Mouse (Mus musculus) ZHBTc4 (cell line): Measurements from ENCODE around the gene Zfp106.
"Not testable (repeated sequence)": the region's sequence is repeated elsewhere in the genome, so short reads cannot be mapped to it uniquely, and the experiment has no call there.

Experiments used
- DNase-seq: peaks from one replicate; pipeline ENCODE4 v3.0.0-alpha.2; 2011; ENCODE audit warnings: low read depth, low spot score

The Zfp106 gene

DNA sequence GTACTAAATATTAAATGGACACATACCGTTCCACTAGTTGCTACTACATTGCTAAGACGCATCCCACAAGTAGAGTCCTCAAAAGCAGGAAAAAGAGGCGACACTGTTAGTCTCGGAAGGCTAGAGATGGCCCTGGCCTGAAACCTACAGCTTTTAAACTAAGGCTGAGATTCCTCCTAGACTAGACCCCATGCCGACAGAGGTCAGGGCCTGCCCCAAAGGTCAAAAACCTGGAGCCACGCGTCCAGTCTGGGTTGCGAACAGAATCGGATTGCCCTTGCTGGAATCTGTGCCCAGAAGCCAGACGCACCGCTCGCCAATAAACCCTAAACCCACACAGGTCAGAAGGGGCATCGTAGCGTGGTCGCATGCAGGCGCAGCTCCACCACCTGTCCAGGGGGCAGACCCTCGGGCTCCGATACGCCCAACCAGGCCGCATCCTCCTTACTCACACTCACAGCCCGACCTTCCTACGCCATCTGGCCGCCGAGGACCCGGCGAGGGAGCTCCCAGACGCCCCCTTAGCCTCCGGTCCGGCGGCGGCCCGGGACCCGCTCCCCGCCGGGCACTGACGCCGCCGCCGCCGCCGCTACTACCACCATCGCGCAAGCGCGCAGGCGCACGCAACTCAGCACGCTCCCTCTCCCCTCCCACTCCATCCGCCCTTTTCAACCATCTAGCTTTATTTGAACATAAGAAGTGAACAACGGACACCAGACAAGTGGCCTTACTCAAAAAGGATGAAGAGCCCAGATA is at the start of gene Zfp106:
Gene Zfp106, minus strand, starts transcription at position 609 of the 756 bp plus-strand sequence.
- DNase-seq, result peak; percentile 96

GRCm38 (mm10) chr2:120608830-120609723 is 45.4 kb upstream of the Zfp106 start, which contains the start of the genes Haus2 and Lrrc57:
TSS of gene Haus2 (plus strand) at chr2:120609383.
TSS of gene Lrrc57 (minus strand) at chr2:120609520.
- DNase-seq, result peak; percentile 97

GRCm38 (mm10) chr2:120606021-120606690 is 42.5 kb upstream of the Zfp106 start:
- no peak for DNase-seq

GRCm38 (mm10) chr2:120599506-120599905 is 35.9 kb upstream of the Zfp106 start:
- DNase-seq, result no peak

GRCm38 (mm10) chr2:120597734-120598133 is 34.1 kb upstream of the Zfp106 start:
- DNase-seq, result no peak

- no peak for DNase-seq
Measured at GRCm38 (mm10) chr2:120592227-120592626, 28.6 kb upstream of the Zfp106 start.

DNA sequence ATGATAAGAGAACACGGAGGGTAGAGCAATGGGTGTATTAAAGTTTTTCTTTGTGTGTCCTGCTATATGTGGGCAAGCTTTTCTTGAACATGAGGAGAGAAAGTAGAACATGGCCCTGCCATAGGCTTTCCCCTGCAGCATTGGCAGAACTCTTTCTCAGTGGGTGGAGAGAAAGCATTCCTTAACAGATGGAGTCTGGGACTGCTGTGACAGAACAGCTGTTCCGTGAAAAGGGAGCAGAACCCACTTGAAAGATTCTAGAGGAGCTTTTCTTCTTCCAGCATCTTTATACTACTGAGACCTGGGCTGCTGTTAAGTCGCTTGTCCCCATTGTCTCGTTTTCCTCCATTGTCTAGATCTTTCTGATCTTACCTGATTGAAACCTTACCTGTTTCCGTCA is 26.1 kb upstream of the Zfp106 start:
- no peak for DNase-seq

GRCm38 (mm10) chr2:120578286-120578685 is 14.6 kb upstream of the Zfp106 start:
- peak; percentile 74 for DNase-seq

GRCm38 (mm10) chr2:120577799-120578198 is 14.2 kb upstream of the Zfp106 start:
- DNase-seq, result peak; percentile 57

- no peak for DNase-seq
Measured at GRCm38 (mm10) chr2:120575978-120576377, 12.3 kb upstream of the Zfp106 start.

GRCm38 (mm10) chr2:120575121-120575520 is 11.5 kb upstream of the Zfp106 start:
- no peak for DNase-seq

DNA sequence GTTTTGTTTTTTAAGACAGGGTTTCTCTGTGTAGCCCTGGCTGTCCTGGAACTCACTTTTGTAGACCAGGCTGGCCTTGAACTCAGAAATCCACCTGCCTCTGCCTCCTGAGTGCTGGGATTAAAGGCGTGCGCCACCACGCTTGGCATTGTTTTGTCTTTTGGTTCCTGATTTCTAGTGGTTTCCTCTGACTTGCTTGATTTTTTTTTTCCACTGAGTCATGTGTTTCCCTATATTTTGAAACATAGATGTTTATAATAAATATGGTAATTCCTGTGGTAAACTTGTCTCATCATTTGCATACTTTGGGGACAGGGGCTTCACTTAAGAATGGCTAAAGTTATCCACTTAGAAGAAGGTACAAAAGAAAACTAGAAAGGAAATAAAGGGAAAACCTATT is 8.5 kb upstream of the Zfp106 start:
- DNase-seq, result not testable (repeated sequence)

GRCm38 (mm10) chr2:120571081-120571480 is 7.4 kb upstream of the Zfp106 start:
- no peak for DNase-seq

GRCm38 (mm10) chr2:120567798-120568320 is 4.2 kb upstream of the Zfp106 start:
- DNase-seq, result no peak

- peak; percentile 99 for DNase-seq
Measured at GRCm38 (mm10) chr2:120566886-120567797, 3.5 kb upstream of the Zfp106 start, which contains the start of gene Snap23. TSS of gene Snap23 (plus strand) at chr2:120567671.

- DNase-seq, result no peak
Measured at GRCm38 (mm10) chr2:120565363-120565762, 1.7 kb upstream of the Zfp106 start.

DNA sequence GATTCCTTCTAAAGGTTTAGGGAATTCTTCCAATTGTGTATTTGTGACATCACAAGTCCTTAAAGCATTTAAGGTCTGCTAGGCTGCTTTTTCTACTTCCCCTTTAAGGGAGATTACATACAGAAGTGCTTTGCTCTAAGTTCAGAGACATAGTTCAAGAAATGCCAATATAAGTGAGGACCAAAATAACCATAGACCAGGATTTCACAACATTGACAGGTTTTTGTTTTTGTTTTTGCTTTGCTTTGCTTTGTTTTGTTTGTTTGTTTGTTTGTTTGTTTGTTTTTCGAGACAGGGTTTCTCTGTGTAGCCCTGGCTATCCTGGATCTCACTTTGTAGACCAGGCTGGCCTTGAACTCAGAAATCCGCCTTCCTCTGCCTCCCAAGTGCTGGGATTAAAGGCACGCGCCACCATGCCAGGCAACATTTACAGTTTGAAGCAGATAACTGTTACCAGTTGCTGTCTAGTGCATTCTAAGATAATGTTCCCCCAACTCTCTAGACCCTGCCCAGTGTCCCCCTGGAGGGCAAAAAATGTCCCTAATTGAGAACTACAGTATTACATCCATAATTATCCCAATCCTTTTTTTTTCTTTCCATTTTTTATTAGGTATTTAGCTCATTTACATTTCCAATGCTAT is 1.0 kb upstream of the Zfp106 start:
- not testable (repeated sequence) for DNase-seq

DNA sequence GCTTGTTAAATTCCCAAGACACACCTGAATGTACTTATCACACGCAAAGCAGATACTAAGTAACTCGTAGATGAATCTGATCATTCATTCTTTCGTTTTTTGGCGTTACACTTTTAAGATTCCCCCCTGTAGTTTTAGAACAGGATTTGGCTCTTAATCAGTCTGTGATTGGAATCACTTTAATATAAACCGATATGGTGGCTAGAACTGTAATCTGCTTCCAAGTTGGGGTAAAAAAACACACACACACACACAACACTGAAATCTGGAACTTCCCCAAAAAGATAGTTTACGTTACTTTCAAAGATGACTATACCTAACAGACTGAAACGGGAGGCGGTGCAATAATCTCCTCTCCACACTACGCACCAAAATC is 796 bp downstream of the Zfp106 start:
- no peak for DNase-seq

DNA sequence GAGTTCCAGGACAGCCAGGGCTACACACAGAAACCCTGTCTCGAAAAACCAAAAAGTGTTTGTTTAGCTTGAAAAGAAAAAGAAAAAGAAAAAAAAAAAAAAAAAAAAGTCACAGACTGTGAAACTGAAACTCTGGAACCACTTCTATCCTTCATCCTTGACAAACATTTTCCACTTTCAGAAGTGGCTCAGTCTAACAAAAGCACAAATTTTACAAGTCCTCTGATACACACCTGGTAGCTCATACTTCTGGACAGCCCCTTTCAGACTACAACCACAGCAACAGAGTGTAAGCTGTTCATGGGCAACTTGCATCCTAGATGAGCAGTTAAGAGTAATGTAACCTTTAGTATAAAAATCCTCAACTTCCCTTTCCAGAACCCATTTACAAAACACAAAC is 2.1 kb downstream of the Zfp106 start:
- no peak for DNase-seq

DNA sequence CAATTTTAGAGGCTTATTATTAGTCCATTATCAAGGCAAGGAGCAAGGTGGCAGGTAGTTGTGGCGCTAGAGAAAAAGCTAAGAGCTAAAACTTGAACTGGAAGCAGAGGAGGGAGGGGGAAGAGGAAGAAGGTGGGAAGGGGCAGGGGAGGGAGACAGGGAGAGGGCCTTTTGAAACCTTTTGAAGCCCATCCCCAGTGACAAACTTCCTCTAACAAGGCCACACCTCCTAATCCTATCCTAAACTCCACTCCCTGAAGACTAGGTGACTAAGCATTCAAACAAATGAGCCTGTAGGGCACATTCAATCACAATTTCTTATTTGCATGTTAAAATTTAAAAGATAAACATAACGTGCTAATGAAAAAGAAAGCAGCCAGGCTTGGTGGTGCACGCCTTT is 4.8 kb downstream of the Zfp106 start:
- peak; percentile 59 for DNase-seq
